Mouse (Mus musculus) forebrain, embryonic 14.5 days (tissue): Measurements from ENCODE around the gene H2-M10.6. TPM values are rescaled to one million over a fixed set of nuclear protein-coding genes. Genes with fewer than 3 reads are reported as not detected.
"Not testable (repeated sequence)": the region's sequence is repeated elsewhere in the genome, so short reads cannot be mapped to it uniquely, and the experiment has no call there.

Source experiments
- ATAC-seq: fragments of 200-750 bp; cut with Nextera tagmentation; 2 replicates; pipeline ENCODE4 v1.8.0; 2017; ENCODE audit warnings: mild to moderate bottlenecking, moderate library complexity
- DNase-seq: peaks from one replicate; pipeline ENCODE4 v3.0.0-alpha.2; 2015; ENCODE audit warnings: low spot score
- H3K27ac ChIP-seq: fragments of 300-500 bp; sonication (generic); 2 replicates; pipeline ENCODE4 v1.5.1; 2014; ENCODE audit warnings: low read depth, mild to moderate bottlenecking, control low read depth, low read length, moderate library complexity
- H3K27me3 ChIP-seq: fragments of 300-500 bp; sonication (generic); replicated peaks from 2 replicates; pipeline ENCODE4 v1.6.1; 2014; ENCODE audit warnings: low read length, control low read depth, mixed read lengths; ENCODE audit not compliant: control insufficient read depth, insufficient read depth
- H3K36me3 ChIP-seq: fragments of 300-500 bp; sonication (generic); 2 replicates; pipeline ENCODE4 v1.6.1; 2014; ENCODE audit warnings: low read length, control low read depth; ENCODE audit not compliant: control insufficient read depth, insufficient read depth
- H3K4me1 ChIP-seq: fragments of 300-500 bp; sonication (generic); 2 replicates; pipeline ENCODE4 v1.6.1; 2014; ENCODE audit warnings: antibody characterized with exemption, low read length, control low read depth; ENCODE audit not compliant: control insufficient read depth, insufficient read depth
- H3K4me2 ChIP-seq: fragments of 300-500 bp; sonication (generic); 2 replicates; pipeline ENCODE4 v1.6.1; 2014; ENCODE audit warnings: mild to moderate bottlenecking, control low read depth, low read length
- H3K4me3 ChIP-seq: fragments of 300-500 bp; sonication (generic); 2 replicates; pipeline ENCODE4 v1.5.1; 2014; ENCODE audit warnings: low read depth, low read length, control low read depth
- H3K9ac ChIP-seq: fragments of 300-500 bp; sonication (generic); 2 replicates; pipeline ENCODE4 v1.6.1; 2014; ENCODE audit warnings: mild to moderate bottlenecking, low read length, control low read depth, moderate library complexity
- H3K9me3 ChIP-seq: fragments of 300-500 bp; sonication (generic); replicated peaks from 2 replicates; pipeline ENCODE4 v1.6.1; 2016; ENCODE audit warnings: low read length, control low read depth, mixed read lengths; ENCODE audit not compliant: control insufficient read depth
- WGBS: fragments of 180-500 bp; shearing (Covaris S2); extraction: QIAGEN DNeasy Blood & Tissue Kit; methylation state at CpG from one replicate; pipeline ENCODE4 v1.1.7; 2014; 5-methylcytosine and 5-hydroxymethylcytosine counted together
- polyA plus RNA-seq: library from polyadenylated mRNA; unstranded; fragments of >200 nt; fragmentation: Nextera tagmentation; extraction: Ambion mirVana; gene quantifications from 2 replicates; pipeline ENCODE4 v1.2.1, GENCODE M21; 2014

H2-M10.6 gene
- not detected in 2 replicates for polyA plus RNA-seq

- Histone ChIP-seq H3K36me3 (no peaks in the 10 kb centered on the region), H3K4me2 (no peak within 1 kb of the TSS), H3K4me1 (no peaks in the 10 kb centered on the region), H3K4me3 (no peak within 1 kb of the TSS), H3K9ac (no peak within 1 kb of the TSS), H3K9me3 (no peaks in the 10 kb centered on the region), H3K27me3 (no peaks in the 10 kb centered on the region), H3K27ac (no peak within 1 kb of the TSS)
- ATAC-seq (no peak), DNase-seq (no peak)
These were observed at the start of gene H2-M10.6 for GRCm38 (mm10) chr17:36811871-36812270. H2-M10.6 (plus strand) TSS chr17:36812171.

GRCm38 (mm10) chr17:36763816-36764215 lies 48.2 kb upstream of the H2-M10.6 start:
- H3K36me3 ChIP-seq = no peaks in the 10 kb centered on the region
- no peaks in the 10 kb centered on the region for H3K4me1 ChIP-seq
- H3K27me3 ChIP-seq = no peaks in the 10 kb centered on the region
- DNase-seq (no peak), ATAC-seq (no peak)
- no peak overlapping the region for H3K4me3 ChIP-seq
- H3K9me3 ChIP-seq = no peaks in the 10 kb centered on the region
- 47% methylated on average over 2 of the region's 2 CpGs for WGBS
- no peak overlapping the region for H3K4me2 ChIP-seq
- no peak overlapping the region for H3K27ac ChIP-seq
- no peak overlapping the region for H3K9ac ChIP-seq

- not testable (repeated sequence) for H3K27me3 ChIP-seq, H3K4me3 ChIP-seq, H3K9ac ChIP-seq, H3K27ac ChIP-seq, H3K9me3 ChIP-seq, ATAC-seq, H3K36me3 ChIP-seq, H3K4me1 ChIP-seq, H3K4me2 ChIP-seq
- WGBS = 18% methylated on average over 2 of the region's 2 CpGs
- DNase-seq = peak; percentile 62
These were observed 47.7 kb upstream of the H2-M10.6 start for GRCm38 (mm10) chr17:36764244-36764643.

- 55% methylated on average over 2 of the region's 2 CpGs for WGBS
- H3K4me2 ChIP-seq, DNase-seq, H3K4me1 ChIP-seq, H3K9ac ChIP-seq, H3K36me3 ChIP-seq, H3K9me3 ChIP-seq, ATAC-seq, H3K4me3 ChIP-seq, H3K27me3 ChIP-seq, H3K27ac ChIP-seq: not testable (repeated sequence)
These were observed 46.6 kb upstream of the H2-M10.6 start for GRCm38 (mm10) chr17:36765403-36765802.

GRCm38 (mm10) chr17:36772610-36773009 lies 39.4 kb upstream of the H2-M10.6 start, which contains the start of gene H2-M10.5:
H2-M10.5 (plus strand) TSS chr17:36772910.
- H3K36me3 ChIP-seq, H3K4me1 ChIP-seq, ATAC-seq, H3K9ac ChIP-seq, H3K27ac ChIP-seq, H3K9me3 ChIP-seq, DNase-seq, H3K4me2 ChIP-seq, H3K4me3 ChIP-seq, H3K27me3 ChIP-seq: not testable (repeated sequence)
- 88% methylated on average over 2 of the region's 2 CpGs for WGBS

GRCm38 (mm10) chr17:36781533-36781932 lies 30.4 kb upstream of the H2-M10.6 start:
- Histone ChIP-seq H3K27ac (no peak overlapping the region), H3K4me2 (no peak overlapping the region), H3K27me3 (no peaks in the 10 kb centered on the region), H3K9ac (no peak overlapping the region), H3K9me3 (no peaks in the 10 kb centered on the region), H3K4me1 (no peaks in the 10 kb centered on the region), H3K4me3 (no peak overlapping the region), H3K36me3 (no peaks in the 10 kb centered on the region)
- 66% methylated on average over 3 of the region's 3 CpGs for WGBS
- DNase-seq (no peak), ATAC-seq (no peak)

- peak; percentile 36 for DNase-seq
- not testable (repeated sequence) for ATAC-seq, H3K9me3 ChIP-seq, H3K4me2 ChIP-seq, H3K9ac ChIP-seq, H3K4me3 ChIP-seq, H3K4me1 ChIP-seq, H3K36me3 ChIP-seq, H3K27me3 ChIP-seq, H3K27ac ChIP-seq
- 33% methylated on average over 1 of the region's 1 CpGs for WGBS
These were observed 25.5 kb upstream of the H2-M10.6 start for GRCm38 (mm10) chr17:36786483-36786886.

- H3K4me1 ChIP-seq = no peaks in the 10 kb centered on the region
- DNase-seq (no peak), ATAC-seq (peak; percentile 37; the same call in 1 of the 2 replicates)
- WGBS = 80% methylated on average over 2 of the region's 2 CpGs
- H3K4me3 ChIP-seq = no peak overlapping the region
- no peaks in the 10 kb centered on the region for H3K9me3 ChIP-seq
- H3K9ac ChIP-seq = no peak overlapping the region
- H3K27ac ChIP-seq = no peak overlapping the region
- H3K36me3 ChIP-seq = no peaks in the 10 kb centered on the region
- no peaks in the 10 kb centered on the region for H3K27me3 ChIP-seq
- H3K4me2 ChIP-seq = no peak overlapping the region
These were observed 23.6 kb upstream of the H2-M10.6 start for GRCm38 (mm10) chr17:36788351-36788750.

GRCm38 (mm10) chr17:36788801-36789200 lies 23.2 kb upstream of the H2-M10.6 start:
- H3K4me1 ChIP-seq, H3K27me3 ChIP-seq, H3K27ac ChIP-seq, H3K4me2 ChIP-seq, H3K4me3 ChIP-seq, H3K36me3 ChIP-seq, H3K9me3 ChIP-seq, H3K9ac ChIP-seq: not testable (repeated sequence)
- ATAC-seq (peak; percentile 90), DNase-seq (peak; percentile 95)
